Comparison of ENCODE assay signal across 9 mouse cellular contexts in genomic region chr2:91958701-91959457, GRCm38 (mm10). TPM values are rescaled to one million over a fixed set of nuclear protein-coding genes. Genes with fewer than 3 reads are reported as not detected.
DNase-seq lines count a peak whose midpoint lies in the region; ATAC-seq and TF ChIP-seq lines count a peak whose summit lies in the region.
"Had no signal": no experiment of that assay in that cellular context is flagged by ENCODE, and none has a peak within 500 bp of the region (broad histone marks: within the 10 kb centered on the region; RNA-seq: fewer than 3 reads in every experiment).

No protein-coding gene starts in this region.

- no peaks in the 10 kb centered on the region for H3K9me3 ChIP-seq in kidney, postnatal 0 days (replicated peaks; ENCODE audit: low read length)

- H3K27ac ChIP-seq in kidney, postnatal 0 days, result no peak overlapping the region

- H3K9ac ChIP-seq in kidney, postnatal 0 days (ENCODE audit: low read depth, low read length), result no peak overlapping the region

- H3K36me3 ChIP-seq in kidney, postnatal 0 days (ENCODE audit: insufficient read depth, low read length), result no peaks in the 10 kb centered on the region

- WGBS in kidney, postnatal 0 days, result 42% methylated on average over 10 of the region's 10 CpGs

- no peaks in the 10 kb centered on the region for H3K27me3 ChIP-seq in kidney, postnatal 0 days (ENCODE audit: insufficient read depth, low read length)

- no peak overlapping the region for H3K4me3 ChIP-seq in kidney, postnatal 0 days (replicated peaks; ENCODE audit: low read depth, low read length)

- peak; percentile 11; the same call in 1 of the 2 replicates for ATAC-seq in frontal cortex, adult (ENCODE audit: low TSS enrichment)
- peak; percentile 55 for ATAC-seq in erythroblast, adult 5-6 weeks (replicated peaks; ENCODE audit: low FRiP score, poor library complexity, severe bottlenecking)
- no peak for ATAC-seq in kidney, postnatal 0 days (replicated peaks; ENCODE audit: low FRiP score, low read depth)
- ATAC-seq in megakaryocyte, adult 5-6 weeks (ENCODE audit: poor library complexity, severe bottlenecking), result 0 out of 2 replicates have a peak, but pooled peaks have one; percentile 30

- H3K4me2 ChIP-seq in kidney, postnatal 0 days (ENCODE audit: low read length), result no peak overlapping the region

- DNase-seq in frontal cortex, postnatal 10 days (ENCODE audit: low spot score in 2 of 2), result no peak
- peak; percentile 53 for DNase-seq in urinary bladder, postnatal 14 days (ENCODE audit: low spot score)
- no peak for DNase-seq in urinary bladder, postnatal 25 days (ENCODE audit: low spot score)
- DNase-seq in kidney, postnatal 0 days (ENCODE audit: low spot score), result peak; percentile 84
- peak; percentile 66 to 75 for DNase-seq in thymus, postnatal 36 days

- peak; percentile 76 for TF ChIP-seq CTCF in kidney, postnatal 0 days (IDR thresholded peaks at IDR 0.05; ENCODE audit: low read depth)

- H3K4me1 ChIP-seq in kidney, postnatal 0 days (replicated peaks; ENCODE audit: insufficient read depth, low read length), result peaks cover 24% of the 10 kb centered on the region

RNA-seq across cellular contexts. Expression of gene Gm9821, which starts 13.4 kb away (rescaled TPM):
- total RNA-seq in erythroblast, adult 5-6 weeks (2015; ENCODE audit: low replicate concordance), result not detected in 2 replicates
- 0.28 TPM in 1 of 2 replicates, not detected in the other for total RNA-seq in erythroblast, adult 5-6 weeks (2017; ENCODE audit: low replicate concordance)
- polyA plus RNA-seq in kidney, postnatal 0 days (2015; fragmentation: Nextera tagmentation; extraction: Ambion mirVana), result 0.12 TPM in 1 of 2 replicates, not detected in the other
- total RNA-seq in megakaryocyte, adult 5-6 weeks (2015), result not detected in 2 replicates
- 0.69 TPM in 1 of 2 replicates, not detected in the other for total RNA-seq in megakaryocyte, adult 5-6 weeks (2017)
- total RNA-seq: layer of hippocampus, adult 18-20 months had no signal

RNA-seq across cellular contexts. Expression of gene Dgkz, which starts 16.8 kb away (rescaled TPM):
- 35.9 and 75.1 TPM in 2 replicates for total RNA-seq in erythroblast, adult 5-6 weeks (2015; ENCODE audit: low replicate concordance)
- 13.7 and 19.5 TPM in 2 replicates for total RNA-seq in erythroblast, adult 5-6 weeks (2017; ENCODE audit: low replicate concordance)
- 32.1 and 32.4 TPM in 2 replicates for polyA plus RNA-seq in kidney, postnatal 0 days (2015; fragmentation: Nextera tagmentation; extraction: Ambion mirVana)
- 94.1 and 114 TPM in 2 replicates for total RNA-seq in megakaryocyte, adult 5-6 weeks (2015)
- total RNA-seq in megakaryocyte, adult 5-6 weeks (2017), result 66.4 and 80.4 TPM in 2 replicates

RNA-seq across cellular contexts. Expression of gene Mdk, which starts 26.8 kb away (rescaled TPM):
- 1.9 TPM in 1 of 2 replicates, not detected in the other for total RNA-seq in erythroblast, adult 5-6 weeks (2015; ENCODE audit: low replicate concordance)
- total RNA-seq in erythroblast, adult 5-6 weeks (2017; ENCODE audit: low replicate concordance), result 0.77 TPM in 1 of 2 replicates, not detected in the other
- 639 and 693 TPM in 2 replicates for polyA plus RNA-seq in kidney, postnatal 0 days (2015; fragmentation: Nextera tagmentation; extraction: Ambion mirVana)
- total RNA-seq in megakaryocyte, adult 5-6 weeks (2015), result 1.3 and 2.2 TPM in 2 replicates
- total RNA-seq in megakaryocyte, adult 5-6 weeks (2017), result not detected in 2 replicates

RNA-seq across cellular contexts. Expression of gene Chrm4, which starts 31.8 kb away (rescaled TPM):
- total RNA-seq in erythroblast, adult 5-6 weeks (2015; ENCODE audit: low replicate concordance), result not detected in 2 replicates
- not detected in 2 replicates for total RNA-seq in erythroblast, adult 5-6 weeks (2017; ENCODE audit: low replicate concordance)
- 0.22 TPM in 1 of 2 replicates, not detected in the other for polyA plus RNA-seq in kidney, postnatal 0 days (2015; fragmentation: Nextera tagmentation; extraction: Ambion mirVana)
- not detected in 2 replicates for total RNA-seq in megakaryocyte, adult 5-6 weeks (2015)
- total RNA-seq in megakaryocyte, adult 5-6 weeks (2017), result not detected in 2 replicates

Comparison
In these comparisons a context has a peak if more than half of its experiments do, and no peak if none do; other contexts are left out.
1. DNase-seq: peak in urinary bladder, postnatal 14 days (single experiment), kidney, postnatal 0 days (single experiment) and thymus, postnatal 36 days (2 of 2); none in frontal cortex, postnatal 10 days (0 of 2) and urinary bladder, postnatal 25 days (single experiment).